Mouse (Mus musculus): ENCODE measurements at regions not wholly inside any gene's neighbourhood (a gene's known extent, or its start where the extent isn't known, plus 50 kb on each side); places are given as distances from the start of the nearest gene placed in this dataset.

DNA sequence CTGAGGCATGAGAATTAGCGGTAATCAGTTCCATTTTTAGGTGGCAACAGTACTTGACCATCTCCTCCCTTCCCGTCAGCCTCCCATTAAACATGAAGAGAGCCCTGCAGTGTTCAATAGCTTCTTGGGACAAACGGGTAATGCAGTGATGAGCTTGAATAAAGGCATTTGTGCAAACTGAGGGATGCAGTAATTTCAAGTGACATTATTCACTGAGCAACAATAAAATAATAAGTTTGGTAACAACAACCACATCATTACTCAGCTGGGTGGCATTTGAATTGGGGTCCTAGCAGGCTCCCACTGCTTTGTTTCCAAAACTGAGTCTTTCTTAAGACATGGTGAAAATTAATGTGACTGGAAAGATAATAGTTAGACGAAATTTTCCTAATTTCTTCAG is 315.2 kb upstream of the C030005K15Rik start:
- no peak overlapping the region for H3K9ac ChIP-seq (replicated peaks; ENCODE audit: low read depth, low read length)
- 75% methylated on average over 4 of the region's 4 CpGs for WGBS

DNA sequence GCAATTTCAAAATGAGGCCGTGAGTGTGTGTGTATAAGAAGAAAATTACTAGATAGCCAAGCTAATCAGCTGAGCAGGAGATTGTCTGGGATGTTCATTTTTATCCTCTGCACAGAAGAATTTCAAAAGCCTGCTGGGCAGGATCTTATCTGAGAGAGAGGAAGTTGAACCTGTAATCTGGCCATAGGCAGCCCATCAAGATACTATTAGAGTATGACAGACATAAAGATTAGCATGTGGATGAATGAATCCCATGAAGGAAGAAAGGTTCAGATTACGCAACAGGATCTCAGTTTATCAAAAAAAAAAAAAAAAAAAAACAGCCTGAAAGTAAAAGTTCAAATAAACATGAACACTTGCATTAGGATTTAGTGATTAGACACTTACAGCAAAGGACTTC is 317.3 kb upstream of the C030005K15Rik start:
- no peak for ATAC-seq (ENCODE audit: insufficient read depth, low read depth)
- DNase-seq (ENCODE audit: low spot score): no peak
- WGBS: 67% methylated on average over 2 of the region's 2 CpGs
- TF ChIP-seq CTCF (IDR thresholded peaks at IDR 0.05; ENCODE audit: low read depth): no peak
- no peak for TF ChIP-seq EP300 (IDR thresholded peaks at IDR 0.05; ENCODE audit: low read depth)
- H3K4me3 ChIP-seq (ENCODE audit: low read depth, low read length): no peak overlapping the region
- no peak overlapping the region for H3K9ac ChIP-seq (replicated peaks; ENCODE audit: low read depth, low read length)
- H3K9me3 ChIP-seq (replicated peaks; ENCODE audit: control insufficient read depth, low read length): no peaks in the 10 kb centered on the region
- no peak overlapping the region for H3K4me2 ChIP-seq (ENCODE audit: low read depth, low read length)
- no peak overlapping the region for H3K27ac ChIP-seq (ENCODE audit: low read depth)
- H3K36me3 ChIP-seq (replicated peaks; ENCODE audit: control insufficient read depth, insufficient read depth, low read length): no peaks in the 10 kb centered on the region
- no peaks in the 10 kb centered on the region for H3K4me1 ChIP-seq (ENCODE audit: control insufficient read depth, insufficient read depth)
- H3K27me3 ChIP-seq (ENCODE audit: control insufficient read depth, insufficient read depth, low read length): no peaks in the 10 kb centered on the region

More for the DNA sequence above, 315.2 kb upstream of the C030005K15Rik start:
- H3K4me1 ChIP-seq (ENCODE audit: control insufficient read depth, insufficient read depth): no peaks in the 10 kb centered on the region
- ATAC-seq (ENCODE audit: insufficient read depth, low read depth) (no peak), DNase-seq (ENCODE audit: low spot score) (no peak)
- H3K4me3 ChIP-seq (ENCODE audit: low read depth, low read length): no peak overlapping the region
- no peaks in the 10 kb centered on the region for H3K9me3 ChIP-seq (replicated peaks; ENCODE audit: control insufficient read depth, low read length)
- no peak overlapping the region for H3K4me2 ChIP-seq (ENCODE audit: low read depth, low read length)
- no peak overlapping the region for H3K27ac ChIP-seq (ENCODE audit: low read depth)
- H3K27me3 ChIP-seq (ENCODE audit: control insufficient read depth, insufficient read depth, low read length): no peaks in the 10 kb centered on the region
- TF ChIP-seq EP300 (IDR thresholded peaks at IDR 0.05; ENCODE audit: low read depth) (no peak), CTCF (IDR thresholded peaks at IDR 0.05; ENCODE audit: low read depth) (no peak)
- no peaks in the 10 kb centered on the region for H3K36me3 ChIP-seq (replicated peaks; ENCODE audit: control insufficient read depth, insufficient read depth, low read length)

DNA sequence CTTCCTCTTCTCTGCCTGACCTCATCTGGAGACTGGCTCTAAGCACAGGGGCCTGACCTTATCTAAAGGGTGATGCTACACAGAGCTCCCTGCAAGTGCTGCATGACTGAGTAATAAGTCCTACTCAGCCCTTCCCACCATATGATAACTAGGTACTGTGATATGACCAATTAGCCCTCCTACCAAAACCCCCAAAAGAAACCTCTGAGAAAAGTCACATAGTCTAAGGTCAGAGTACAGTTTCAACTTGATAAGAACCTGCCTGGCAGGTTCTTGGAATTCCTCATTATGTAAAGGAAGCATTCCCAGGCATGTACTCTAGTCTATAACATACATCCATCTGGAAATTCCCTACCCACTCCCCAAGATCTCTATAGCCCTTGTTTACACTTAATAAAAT is 318.0 kb upstream of the C030005K15Rik start:
- TF ChIP-seq EP300 (IDR thresholded peaks at IDR 0.05; ENCODE audit: low read depth): no peak
- no peak for TF ChIP-seq CTCF (IDR thresholded peaks at IDR 0.05; ENCODE audit: low read depth)
- no peak overlapping the region for H3K9ac ChIP-seq (replicated peaks; ENCODE audit: low read depth, low read length)
- H3K4me2 ChIP-seq (ENCODE audit: low read depth, low read length): no peak overlapping the region
- H3K27ac ChIP-seq (ENCODE audit: low read depth): no peak overlapping the region
- ATAC-seq (ENCODE audit: insufficient read depth, low read depth): no peak
- no peak for DNase-seq (ENCODE audit: low spot score)
- H3K4me3 ChIP-seq (ENCODE audit: low read depth, low read length): no peak overlapping the region
- H3K36me3 ChIP-seq (replicated peaks; ENCODE audit: control insufficient read depth, insufficient read depth, low read length): no peaks in the 10 kb centered on the region
- H3K9me3 ChIP-seq (replicated peaks; ENCODE audit: control insufficient read depth, low read length): no peaks in the 10 kb centered on the region
- no peaks in the 10 kb centered on the region for H3K4me1 ChIP-seq (ENCODE audit: control insufficient read depth, insufficient read depth)
- H3K27me3 ChIP-seq (ENCODE audit: control insufficient read depth, insufficient read depth, low read length): no peaks in the 10 kb centered on the region

DNA sequence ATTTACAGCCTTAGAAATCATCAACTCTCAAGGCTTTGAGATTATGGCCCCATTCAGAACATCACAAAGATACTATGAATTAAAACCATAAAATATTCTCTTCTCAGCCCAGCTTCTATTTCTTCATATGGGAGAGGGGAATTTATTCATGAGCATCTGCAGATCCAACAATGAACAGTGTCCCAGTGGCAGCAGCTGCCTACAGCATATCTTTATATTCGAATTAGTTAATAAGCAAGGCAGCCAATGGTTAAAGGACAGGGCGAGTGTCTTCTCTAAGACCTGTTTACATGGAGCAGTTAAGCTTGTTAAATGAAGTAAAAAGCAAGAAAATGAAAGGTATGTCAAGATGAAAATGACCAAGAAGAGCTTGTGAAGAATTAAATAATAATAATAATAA is 346.9 kb upstream of the C030005K15Rik start:
- Histone ChIP-seq H3K27me3 (ENCODE audit: control insufficient read depth, insufficient read depth, low read length) (no peaks in the 10 kb centered on the region), H3K9ac (replicated peaks; ENCODE audit: low read depth, low read length) (no peak overlapping the region), H3K4me2 (ENCODE audit: low read depth, low read length) (no peak overlapping the region), H3K27ac (ENCODE audit: low read depth) (no peak overlapping the region), H3K9me3 (replicated peaks; ENCODE audit: control insufficient read depth, low read length) (no peaks in the 10 kb centered on the region), H3K4me1 (ENCODE audit: control insufficient read depth, insufficient read depth) (no peaks in the 10 kb centered on the region), H3K4me3 (ENCODE audit: low read depth, low read length) (no peak overlapping the region), H3K36me3 (replicated peaks; ENCODE audit: control insufficient read depth, insufficient read depth, low read length) (no peaks in the 10 kb centered on the region)
- DNase-seq (ENCODE audit: low spot score) (no peak), ATAC-seq (ENCODE audit: insufficient read depth, low read depth) (no peak)
- no peak for TF ChIP-seq EP300 (IDR thresholded peaks at IDR 0.05; ENCODE audit: low read depth)
- 77% methylated on average over 2 of the region's 2 CpGs for WGBS

DNA sequence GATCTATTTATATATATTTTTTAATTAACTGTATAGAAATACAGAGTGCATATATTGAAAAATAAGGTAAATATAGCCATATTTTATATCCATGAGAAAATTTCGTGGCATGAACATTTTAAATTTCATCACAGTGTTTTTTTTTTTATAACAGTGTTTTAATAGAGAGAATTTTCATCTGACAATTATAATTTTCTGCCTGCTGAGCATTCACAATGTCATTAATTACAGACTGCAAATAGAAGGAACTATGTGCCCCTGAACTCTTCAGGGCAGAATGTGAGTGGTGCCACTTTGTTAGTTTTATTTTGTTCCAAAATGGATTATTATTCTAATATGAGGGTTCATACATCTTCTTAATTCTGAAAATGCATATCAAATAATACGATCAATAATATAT is 358.3 kb upstream of the C030005K15Rik start:
- no peaks in the 10 kb centered on the region for H3K36me3 ChIP-seq (replicated peaks; ENCODE audit: control insufficient read depth, insufficient read depth, low read length)
- TF ChIP-seq CTCF (IDR thresholded peaks at IDR 0.05; ENCODE audit: low read depth): no peak
- TF ChIP-seq EP300 (IDR thresholded peaks at IDR 0.05; ENCODE audit: low read depth): no peak
- H3K4me3 ChIP-seq (ENCODE audit: low read depth, low read length): no peak overlapping the region
- H3K27me3 ChIP-seq (ENCODE audit: control insufficient read depth, insufficient read depth, low read length): no peaks in the 10 kb centered on the region
- H3K9me3 ChIP-seq (replicated peaks; ENCODE audit: control insufficient read depth, low read length): no peaks in the 10 kb centered on the region
- no peak overlapping the region for H3K9ac ChIP-seq (replicated peaks; ENCODE audit: low read depth, low read length)
- H3K4me1 ChIP-seq (ENCODE audit: control insufficient read depth, insufficient read depth): no peaks in the 10 kb centered on the region
- no peak overlapping the region for H3K4me2 ChIP-seq (ENCODE audit: low read depth, low read length)
- no peak for ATAC-seq (ENCODE audit: insufficient read depth, low read depth)
- DNase-seq (ENCODE audit: low spot score): no peak
- no peak overlapping the region for H3K27ac ChIP-seq (ENCODE audit: low read depth)
- WGBS: 40% methylated on average over 2 of the region's 2 CpGs

DNA sequence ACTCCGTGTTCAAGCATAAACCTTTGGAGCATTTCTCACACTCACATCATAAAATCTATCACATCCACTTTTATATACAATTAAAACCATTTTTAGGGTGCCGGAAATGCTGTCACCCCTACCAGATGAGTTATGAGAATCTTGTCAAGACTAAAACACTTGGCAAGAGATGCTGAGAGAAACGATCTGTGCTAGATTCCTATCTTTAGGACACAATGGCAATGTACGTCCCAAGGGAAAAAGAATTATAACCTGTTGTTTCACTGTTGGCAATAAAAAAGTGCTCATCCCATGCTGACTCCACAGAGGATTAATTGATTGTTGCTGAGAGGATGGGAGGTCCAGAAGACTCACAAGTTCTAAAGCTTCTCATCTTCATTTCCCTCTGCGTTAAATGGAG is 389.7 kb upstream of the C030005K15Rik start:
- Histone ChIP-seq H3K27ac (ENCODE audit: low read depth) (no peak overlapping the region), H3K4me2 (ENCODE audit: low read depth, low read length) (no peak overlapping the region), H3K4me1 (ENCODE audit: control insufficient read depth, insufficient read depth) (no peaks in the 10 kb centered on the region), H3K36me3 (replicated peaks; ENCODE audit: control insufficient read depth, insufficient read depth, low read length) (no peaks in the 10 kb centered on the region), H3K9ac (replicated peaks; ENCODE audit: low read depth, low read length) (no peak overlapping the region), H3K27me3 (ENCODE audit: control insufficient read depth, insufficient read depth, low read length) (no peaks in the 10 kb centered on the region), H3K9me3 (replicated peaks; ENCODE audit: control insufficient read depth, low read length) (no peaks in the 10 kb centered on the region), H3K4me3 (ENCODE audit: low read depth, low read length) (no peak overlapping the region)
- WGBS: 75% methylated on average over 5 of the region's 5 CpGs
- TF ChIP-seq EP300 (IDR thresholded peaks at IDR 0.05; ENCODE audit: low read depth): no peak
- no peak for TF ChIP-seq CTCF (IDR thresholded peaks at IDR 0.05; ENCODE audit: low read depth)
- no peak for ATAC-seq (ENCODE audit: insufficient read depth, low read depth)
- no peak for DNase-seq (ENCODE audit: low spot score)

All from heart, postnatal 0 days (tissue).